Mouse (Mus musculus) heart, adult 2 months (tissue): ENCODE data around the gene Lrrc56. TPM values are rescaled to one million over a fixed set of nuclear protein-coding genes. Genes with fewer than 3 reads are reported as not detected.
"Not testable (repeated sequence)": the region's sequence is repeated elsewhere in the genome, so short reads cannot be mapped to it uniquely, and the experiment has no call there.

ENCODE experiments used
- DNase-seq, 2 experiments: peaks; one replicate each; pipeline ENCODE4 v3.0.0; 2021
- H3K27ac ChIP-seq: fragments of 200-600 bp; 2 replicates; pipeline ENCODE4 v1.8.1; 2022
- H3K27me3 ChIP-seq: fragments of 200-500 bp; 2 replicates; pipeline ENCODE4 v1.6.1; 2012; ENCODE audit warnings: mild to moderate bottlenecking, low read length, inconsistent platforms, mixed read lengths; ENCODE audit not compliant: control insufficient read depth, insufficient read depth
- H3K36me3 ChIP-seq: fragments of 200-500 bp; 2 replicates; pipeline ENCODE4 v1.6.1; 2012; ENCODE audit warnings: low read length, inconsistent platforms; ENCODE audit not compliant: control insufficient read depth, insufficient read depth
- H3K4me1 ChIP-seq: fragments of 200-500 bp; 2 replicates; pipeline ENCODE4 v1.6.1; 2011; ENCODE audit warnings: low read length; ENCODE audit not compliant: control insufficient read depth, insufficient read depth
- H3K4me3 ChIP-seq: fragments of 200-600 bp; 2 replicates; pipeline ENCODE4 v1.8.1; 2022
- H3K79me2 ChIP-seq: fragments of 200-500 bp; replicated peaks from 2 replicates; pipeline ENCODE4 v1.6.1; 2012; ENCODE audit warnings: mild to moderate bottlenecking, inconsistent platforms, low read length, moderate library complexity, mixed read lengths; ENCODE audit not compliant: control insufficient read depth, insufficient read depth
- H3K9ac ChIP-seq: fragments of 200-500 bp; 2 replicates; pipeline ENCODE4 v1.6.1; 2012; ENCODE audit warnings: low read depth, mild to moderate bottlenecking, control low read depth, inconsistent platforms, low read length, mixed read lengths
- CTCF ChIP-seq: fragments of 200-600 bp; IDR thresholded peaks from 2 replicates; pipeline ENCODE4 v1.8.1; 2022; ENCODE audit warnings: antibody characterized with exemption, mild to moderate bottlenecking, moderate library complexity
- EP300 ChIP-seq: fragments of 200-500 bp; IDR thresholded peaks from 2 replicates; pipeline ENCODE4 v1.6.1; 2011; ENCODE audit warnings: low read depth, low read length, control low read depth; ENCODE audit not compliant: insufficient read depth
- POLR2A ChIP-seq: fragments of 200-500 bp; IDR thresholded peaks from 2 replicates; pipeline ENCODE4 v1.6.1; 2011; ENCODE audit warnings: mild to moderate bottlenecking, low read depth, low read length, control low read depth; ENCODE audit not compliant: insufficient read depth
- WGBS: fragments of 180-500 bp; shearing (Covaris S2); methylation state at CpG from one replicate; pipeline ENCODE4 v1.1.7; 2018; 5-methylcytosine and 5-hydroxymethylcytosine counted together
- intact Hi-C: fragments of 180-260 bp; cut with DNase I; formaldehyde crosslinking; loops from one replicate; pipeline ENCODE4 v1.15.1; 2025
- polyA plus RNA-seq: library from polyadenylated mRNA; depleted of rRNA; stranded (reverse); fragments of >200 nt; gene quantifications from 2 replicates; pipeline ENCODE4 v1.2.3, GENCODE M21; 2012
- total RNA-seq, 2 experiments: library from RNA; stranded (reverse); gene quantifications; 2 replicates each; pipeline ENCODE4 v1.2.3; 2021

The Lrrc56 gene
- total and polyA plus RNA-seq, 3 experiments: 2.3 to 4.9 (median 3.1) TPM

- TF ChIP-seq POLR2A: peak; percentile 64; the same call in 1 of the 2 replicates
- peak; percentile 100 for TF ChIP-seq CTCF
- TF ChIP-seq EP300: peak; percentile 95; the same call in 1 of the 2 replicates
- H3K4me3 ChIP-seq: peak within 1 kb of the TSS; percentile 73
- H3K36me3 ChIP-seq: peaks cover 6% of the 10 kb centered on the region
- H3K9ac ChIP-seq: peak within 1 kb of the TSS; percentile 83
- peaks cover 9% of the 10 kb centered on the region for H3K4me1 ChIP-seq
- H3K27me3 ChIP-seq: no peaks in the 10 kb centered on the region
- DNase-seq: peak; percentile 91 to 95
- under 1% methylated on average over 76 of the region's 76 CpGs for WGBS
- H3K27ac ChIP-seq: peak within 1 kb of the TSS; percentile 97
- intact Hi-C loops: loop anchor here (5.0 kb wide), 1 partner anchor 134 kb away; no protein-coding TSS in a partner anchor
- H3K79me2 ChIP-seq: peaks cover 8% of the 10 kb centered on the region
Observed at GRCm38 (mm10) chr7:141228279-141229067, 34.5 kb downstream of the Lrrc56 start, which contains the start of gene Phrf1. Gene Phrf1, plus strand, starts transcription at chr7:141228784.

GRCm38 (mm10) chr7:141229702-141230101 is 35.7 kb downstream of the Lrrc56 start:
- WGBS: 40% methylated on average over 6 of the region's 6 CpGs
- Histone ChIP-seq H3K4me1 (peaks cover 9% of the 10 kb centered on the region), H3K36me3 (peaks cover 6% of the 10 kb centered on the region), H3K27ac (no peak overlapping the region), H3K79me2 (peaks cover 8% of the 10 kb centered on the region), H3K4me3 (peak overlapping the region; percentile 73), H3K27me3 (no peaks in the 10 kb centered on the region), H3K9ac (peak overlapping the region; percentile 83)
- no peak for TF ChIP-seq EP300
- TF ChIP-seq POLR2A: no peak
- no peak for TF ChIP-seq CTCF
- DNase-seq: no peak
- intact Hi-C loops: loop anchor here (5.0 kb wide), 1 partner anchor 133 kb away; no protein-coding TSS in a partner anchor

- intact Hi-C loops: no loop called here
Observed at GRCm38 (mm10) chr7:141230570-141230969, 36.6 kb downstream of the Lrrc56 start.

GRCm38 (mm10) chr7:141231111-141231510 is 37.2 kb downstream of the Lrrc56 start:
- Histone ChIP-seq H3K27me3 (no peaks in the 10 kb centered on the region), H3K27ac (no peak overlapping the region), H3K36me3 (peaks cover 6% of the 10 kb centered on the region), H3K9ac (no peak overlapping the region), H3K4me1 (peaks cover 9% of the 10 kb centered on the region), H3K79me2 (peaks cover 8% of the 10 kb centered on the region), H3K4me3 (no peak overlapping the region)
- intact Hi-C loops: no loop called here
- 84% methylated on average over 3 of the region's 3 CpGs for WGBS
- DNase-seq: no peak
- TF ChIP-seq POLR2A (no peak), CTCF (no peak), EP300 (no peak)

More at GRCm38 (mm10) chr7:141230570-141230969, 36.6 kb downstream of the Lrrc56 start:
- TF ChIP-seq CTCF (no peak), EP300 (no peak), POLR2A (no peak)
- no peaks in the 10 kb centered on the region for H3K27me3 ChIP-seq
- peaks cover 6% of the 10 kb centered on the region for H3K36me3 ChIP-seq
- peaks cover 8% of the 10 kb centered on the region for H3K79me2 ChIP-seq
- H3K27ac ChIP-seq: no peak overlapping the region
- DNase-seq: no peak
- no peak overlapping the region for H3K4me3 ChIP-seq
- H3K4me1 ChIP-seq: peaks cover 9% of the 10 kb centered on the region
- WGBS: 85% methylated on average over 4 of the region's 4 CpGs
- H3K9ac ChIP-seq: no peak overlapping the region

- no peak overlapping the region for H3K4me3 ChIP-seq
- H3K36me3 ChIP-seq: peaks cover 6% of the 10 kb centered on the region
- TF ChIP-seq CTCF: no peak
- TF ChIP-seq POLR2A: no peak
- TF ChIP-seq EP300: no peak
- peaks cover 9% of the 10 kb centered on the region for H3K4me1 ChIP-seq
- WGBS: 89% methylated on average over 10 of the region's 10 CpGs
- H3K27ac ChIP-seq: no peak overlapping the region
- H3K9ac ChIP-seq: no peak overlapping the region
- H3K27me3 ChIP-seq: no peaks in the 10 kb centered on the region
- peaks cover 8% of the 10 kb centered on the region for H3K79me2 ChIP-seq
- DNase-seq: no peak
- intact Hi-C loops: no loop called here
Observed at GRCm38 (mm10) chr7:141231551-141231950, 37.6 kb downstream of the Lrrc56 start.

GRCm38 (mm10) chr7:141250486-141250885 is 56.5 kb downstream of the Lrrc56 start:
- DNase-seq, H3K79me2 ChIP-seq, intact Hi-C loops, H3K27me3 ChIP-seq, H3K36me3 ChIP-seq, H3K4me1 ChIP-seq, H3K27ac ChIP-seq, H3K4me3 ChIP-seq, H3K9ac ChIP-seq: not testable (repeated sequence)
- 77% methylated on average over 4 of the region's 4 CpGs for WGBS
